7 mouse cellular contexts compared by ENCODE assay signal in the genomic region with DNA sequence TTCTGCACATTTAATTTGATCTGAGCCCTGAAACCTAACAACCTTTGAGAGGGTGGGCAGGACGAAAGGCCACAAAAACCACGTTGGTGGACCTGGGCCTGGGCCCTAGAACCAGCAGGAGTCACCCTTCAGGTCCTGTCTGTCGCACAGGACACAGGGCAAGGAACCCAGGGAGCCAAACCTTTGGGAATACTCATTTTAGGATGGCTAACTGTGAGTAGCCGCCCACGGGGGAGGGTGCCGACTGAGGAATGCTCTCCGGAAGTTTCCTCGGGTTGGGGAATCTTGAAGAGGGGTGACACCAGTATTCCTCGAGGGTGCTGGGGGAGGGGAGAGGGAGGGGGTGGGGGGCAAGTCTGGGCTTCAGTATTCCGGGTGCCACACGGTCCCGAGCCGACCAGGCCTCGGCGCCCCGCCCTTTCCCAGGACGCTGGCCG. TPM values are rescaled to one million over a fixed set of nuclear protein-coding genes. Genes with fewer than 3 reads are reported as not detected.
DNase-seq lines count a peak whose midpoint lies in the region; ATAC-seq lines count a peak whose summit lies in the region.

No protein-coding gene starts in this region.

- H3K36me3 ChIP-seq in forebrain, embryonic 13.5 days (ENCODE audit: poor library complexity, severe bottlenecking): no peaks in the 10 kb centered on the region
- no peaks in the 10 kb centered on the region for H3K36me3 ChIP-seq in intestine, embryonic 14.5 days (ENCODE audit: control insufficient read depth, insufficient read depth, low read length)
- no peaks in the 10 kb centered on the region for H3K36me3 ChIP-seq in midbrain, embryonic 10.5 days

- H3K27me3 ChIP-seq in forebrain, embryonic 13.5 days: peaks cover 10% of the 10 kb centered on the region; the same call in 1 of the 2 replicates
- H3K27me3 ChIP-seq in intestine, embryonic 14.5 days (replicated peaks; ENCODE audit: control insufficient read depth, insufficient read depth, low read length): no peaks in the 10 kb centered on the region
- H3K27me3 ChIP-seq in midbrain, embryonic 10.5 days (ENCODE audit: low read depth, poor library complexity, severe bottlenecking): peaks cover 9% of the 10 kb centered on the region

- H3K4me2 ChIP-seq in forebrain, embryonic 13.5 days: peak overlapping the region; percentile 72
- H3K4me2 ChIP-seq in intestine, embryonic 14.5 days (ENCODE audit: low read length): peak overlapping the region; percentile 79

- peak overlapping the region; percentile 92 for H3K27ac ChIP-seq in forebrain, embryonic 13.5 days
- H3K27ac ChIP-seq in intestine, embryonic 14.5 days (ENCODE audit: low read depth): peak overlapping the region; percentile 95
- peak overlapping the region; percentile 98 for H3K27ac ChIP-seq in midbrain, embryonic 10.5 days (replicated peaks)

- no peak; the same call in 1 of the 2 replicates for ATAC-seq in forebrain, embryonic 13.5 days
- no peak for ATAC-seq in intestine, embryonic 14.5 days (replicated peaks; ENCODE audit: low FRiP score, low TSS enrichment, low read depth)
- no peak for ATAC-seq in megakaryocyte-erythroid progenitor cell, adult 5-6 weeks (replicated peaks; ENCODE audit: low FRiP score, low TSS enrichment, poor library complexity, severe bottlenecking)

- WGBS in forebrain, embryonic 13.5 days: under 1% methylated on average over 14 of the region's 18 CpGs
- WGBS in intestine, embryonic 14.5 days: under 1% methylated on average over 16 of the region's 18 CpGs
- WGBS in midbrain, embryonic 10.5 days: under 1% methylated on average over 18 of the region's 18 CpGs

- DNase-seq in retina, embryonic 14.5 days (ENCODE audit: low spot score): peak; percentile 73
- no peak for DNase-seq in retina, postnatal 1 day
- DNase-seq in brain, adult 2 months (ENCODE audit: low read depth, low spot score): peak; percentile 50
- peak; percentile 82 for DNase-seq in intestine, embryonic 14.5 days (ENCODE audit: low spot score)
- no peak for DNase-seq in midbrain, embryonic 10.5 days (ENCODE audit: low spot score)

- peak overlapping the region; percentile 84 for H3K4me3 ChIP-seq in forebrain, embryonic 13.5 days
- peak overlapping the region; percentile 68 for H3K4me3 ChIP-seq in intestine, embryonic 14.5 days (ENCODE audit: low read depth, low read length)
- peak overlapping the region; percentile 87 for H3K4me3 ChIP-seq in midbrain, embryonic 10.5 days

- peak overlapping the region; percentile 98 for H3K9ac ChIP-seq in forebrain, embryonic 13.5 days
- peak overlapping the region; percentile 98 for H3K9ac ChIP-seq in intestine, embryonic 14.5 days (ENCODE audit: low read length)

- H3K4me1 ChIP-seq in forebrain, embryonic 13.5 days: peaks cover 26% of the 10 kb centered on the region
- peaks cover 22% of the 10 kb centered on the region for H3K4me1 ChIP-seq in intestine, embryonic 14.5 days (replicated peaks; ENCODE audit: control insufficient read depth, insufficient read depth, low read length)
- peaks cover 43% of the 10 kb centered on the region for H3K4me1 ChIP-seq in midbrain, embryonic 10.5 days

- H3K9me3 ChIP-seq in forebrain, embryonic 13.5 days (replicated peaks): no peaks in the 10 kb centered on the region
- no peaks in the 10 kb centered on the region for H3K9me3 ChIP-seq in intestine, embryonic 14.5 days (ENCODE audit: control insufficient read depth, low read length)
- no peaks in the 10 kb centered on the region for H3K9me3 ChIP-seq in midbrain, embryonic 10.5 days (replicated peaks)

RNA-seq across cellular contexts. Expression of gene Fbxw4, which starts 0.8 kb away (rescaled TPM):
- 3.4 TPM in 2 replicates for polyA plus RNA-seq in forebrain, embryonic 13.5 days (2015; fragmentation: Nextera tagmentation; extraction: Ambion mirVana)
- 5.2 and 6.1 TPM in 2 replicates for polyA plus RNA-seq in intestine, embryonic 14.5 days (2014; fragmentation: Nextera tagmentation; extraction: Ambion mirVana)
- polyA plus RNA-seq in midbrain, embryonic 10.5 days (2016; fragmentation: Nextera tagmentation; extraction: Ambion mirVana): 3.3 and 3.9 TPM in 2 replicates
- 14.5 and 33.0 TPM in 2 replicates for total RNA-seq in megakaryocyte-erythroid progenitor cell, adult 5-6 weeks (2014; fragmentation: Nextera tagmentation)
- total RNA-seq in megakaryocyte-erythroid progenitor cell, adult 5-6 weeks (2017): 5.5 and 15.5 TPM in 2 replicates

Comparison
In these comparisons a context has a peak if more than half of its experiments do, and no peak if none do; other contexts are left out.
1. DNase-seq: peak in retina, embryonic 14.5 days (single experiment), brain, adult 2 months (single experiment) and intestine, embryonic 14.5 days (single experiment); none in retina, postnatal 1 day (single experiment) and midbrain, embryonic 10.5 days (single experiment).
2. Peak in every context shown above with its lines, with median percentiles within 50 percentile points of each other: H3K27ac ChIP-seq and H3K4me3 ChIP-seq.